Mouse (Mus musculus) G1E (cell line): Measurements from ENCODE around the gene Dhx15.

ENCODE experiments used
- CTCF ChIP-seq: IDR thresholded peaks from 2 replicates; pipeline ENCODE4 v1.5.1; 2012; ENCODE audit warnings: low read depth, low read length, inconsistent platforms, mixed read lengths
- GATA1 ChIP-seq: IDR thresholded peaks from 2 replicates; pipeline ENCODE4 v1.6.1; 2012; ENCODE audit warnings: borderline replicate concordance, low read length, inconsistent platforms, mixed read lengths
- GATA2 ChIP-seq: IDR thresholded peaks from 2 replicates; pipeline ENCODE4 v1.6.1; 2012; ENCODE audit warnings: low read depth, low read length, inconsistent platforms, borderline replicate concordance
- POLR2AphosphoS5 ChIP-seq: IDR thresholded peaks from 2 replicates; pipeline ENCODE4 v1.6.1; 2012; ENCODE audit warnings: low read depth, low read length, inconsistent platforms; ENCODE audit not compliant: insufficient replicate concordance
- TAL1 ChIP-seq: conservative IDR thresholded peaks from 2 replicates; pipeline ENCODE4 v1.6.1; 2012; ENCODE audit warnings: low read depth, low read length, inconsistent platforms, mixed read lengths

DNA sequence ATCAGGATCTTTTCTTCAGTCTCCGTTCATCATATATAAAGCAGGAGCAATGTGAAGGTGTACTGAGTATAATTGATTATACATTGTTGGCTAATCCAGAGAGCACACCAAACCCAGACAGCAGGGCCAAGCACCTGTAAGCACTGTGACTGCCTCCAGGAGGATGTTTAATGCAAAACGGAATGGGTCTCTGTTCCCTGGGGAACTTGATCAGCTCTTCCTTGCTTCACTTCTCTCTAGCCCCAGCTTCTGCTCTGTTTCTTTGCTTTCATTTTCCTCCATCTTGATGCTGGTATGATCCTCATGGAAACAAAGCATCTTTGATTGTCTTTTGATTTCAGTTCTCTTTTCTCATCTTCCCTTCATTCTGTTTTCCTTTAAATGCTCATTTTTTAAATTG is 42.3 kb upstream of the Dhx15 start:
- TF ChIP-seq CTCF (no peak), TAL1 (no peak), GATA1 (no peak), POLR2AphosphoS5 (no peak), GATA2 (no peak)
